In the genomic region with DNA sequence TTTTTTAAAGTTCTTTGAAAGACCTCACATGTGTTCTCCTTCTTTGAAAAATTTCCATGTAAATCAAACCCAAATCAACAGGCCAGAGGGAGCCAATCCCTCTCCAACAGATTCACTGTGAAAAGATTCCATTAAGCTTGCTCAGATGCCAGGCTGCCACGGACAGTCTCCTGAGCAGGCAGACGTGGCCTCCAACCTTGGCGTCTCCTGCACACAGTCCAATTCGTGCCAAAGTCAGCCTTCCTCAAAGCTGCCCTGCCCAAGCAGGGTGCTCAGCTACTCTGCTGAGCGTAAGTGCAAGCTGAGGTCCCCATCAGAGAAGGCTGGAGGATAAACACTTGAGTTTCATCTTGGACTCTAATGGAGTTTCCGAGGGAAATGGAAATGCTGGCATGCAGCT, we compare ENCODE assay signal across 10 mouse cellular contexts.
DNase-seq lines count a peak whose midpoint lies in the region; ATAC-seq and TF ChIP-seq lines count a peak whose summit lies in the region.
"Had no signal": no experiment of that assay in that cellular context is flagged by ENCODE, and none has a peak within 500 bp of the region (broad histone marks: within the 10 kb centered on the region; RNA-seq: fewer than 3 reads in every experiment).

No protein-coding gene starts in this region.

- TF ChIP-seq CTCF in forebrain, postnatal 0 days (IDR thresholded peaks at IDR 0.05; ENCODE audit: low read depth) = no peak
- no peak for TF ChIP-seq CTCF in lung, adult 2 months (IDR thresholded peaks at IDR 0.05; ENCODE audit: insufficient read depth, low read length)

- 88% methylated on average over 6 of the region's 6 CpGs for WGBS in forebrain, embryonic 10.5 days
- 63% methylated on average over 6 of the region's 6 CpGs for WGBS in forebrain, postnatal 0 days
- WGBS in lung, adult 2 months = 46% methylated on average over 6 of the region's 6 CpGs
- 57% methylated on average over 6 of the region's 6 CpGs for WGBS in embryonic facial prominence, embryonic 13.5 days
- WGBS in hindbrain, embryonic 10.5 days = 88% methylated on average over 6 of the region's 6 CpGs
- WGBS in hindbrain, embryonic 11.5 days = 86% methylated on average over 6 of the region's 6 CpGs

- H3K9ac ChIP-seq in forebrain, postnatal 0 days = no peak overlapping the region
- no peak overlapping the region for H3K9ac ChIP-seq in embryonic facial prominence, embryonic 13.5 days
- H3K9ac ChIP-seq in hindbrain, embryonic 11.5 days (ENCODE audit: low read depth, low read length) = no peak overlapping the region

- no peaks in the 10 kb centered on the region for H3K9me3 ChIP-seq in forebrain, embryonic 10.5 days
- no peaks in the 10 kb centered on the region for H3K9me3 ChIP-seq in forebrain, postnatal 0 days (ENCODE audit: low read length)
- H3K9me3 ChIP-seq in embryonic facial prominence, embryonic 13.5 days = no peaks in the 10 kb centered on the region
- no peaks in the 10 kb centered on the region for H3K9me3 ChIP-seq in hindbrain, embryonic 10.5 days
- H3K9me3 ChIP-seq in hindbrain, embryonic 11.5 days (ENCODE audit: control insufficient read depth, low read length) = no peaks in the 10 kb centered on the region

- H3K4me3 ChIP-seq in forebrain, embryonic 10.5 days = no peak overlapping the region
- no peak overlapping the region for H3K4me3 ChIP-seq in forebrain, postnatal 0 days (ENCODE audit: low read depth, low read length)
- no peak overlapping the region for H3K4me3 ChIP-seq in lung, adult 2 months (replicated peaks; ENCODE audit: extremely low read depth, low read depth, low read length)
- H3K4me3 ChIP-seq in embryonic facial prominence, embryonic 13.5 days = no peak overlapping the region
- no peak overlapping the region for H3K4me3 ChIP-seq in hindbrain, embryonic 10.5 days
- no peak overlapping the region for H3K4me3 ChIP-seq in hindbrain, embryonic 11.5 days (ENCODE audit: low read depth, low read length)

- no peak overlapping the region for H3K4me2 ChIP-seq in forebrain, postnatal 0 days (ENCODE audit: low read depth)
- no peak overlapping the region for H3K4me2 ChIP-seq in embryonic facial prominence, embryonic 13.5 days
- H3K4me2 ChIP-seq in hindbrain, embryonic 11.5 days (replicated peaks; ENCODE audit: low read depth, low read length) = no peak overlapping the region

- no peaks in the 10 kb centered on the region for H3K36me3 ChIP-seq in forebrain, embryonic 10.5 days (replicated peaks)
- no peaks in the 10 kb centered on the region for H3K36me3 ChIP-seq in forebrain, postnatal 0 days (ENCODE audit: insufficient read depth)
- H3K36me3 ChIP-seq in embryonic facial prominence, embryonic 13.5 days = no peaks in the 10 kb centered on the region
- H3K36me3 ChIP-seq in hindbrain, embryonic 10.5 days = no peaks in the 10 kb centered on the region
- no peaks in the 10 kb centered on the region for H3K36me3 ChIP-seq in hindbrain, embryonic 11.5 days (ENCODE audit: control insufficient read depth, insufficient read depth, low read length)

- no peak for TF ChIP-seq POLR2A in lung, adult 2 months (IDR thresholded peaks at IDR 0.05; ENCODE audit: borderline replicate concordance, extremely low read depth, low read depth, low read length)

- H3K27ac ChIP-seq in forebrain, embryonic 10.5 days = 0 out of 2 replicates have a peak overlapping the region, but pooled peaks have one; percentile 4
- H3K27ac ChIP-seq in forebrain, postnatal 0 days (ENCODE audit: low read depth, low read length) = no peak overlapping the region
- H3K27ac ChIP-seq in embryonic facial prominence, embryonic 13.5 days = peak overlapping the region; percentile 80
- no peak overlapping the region for H3K27ac ChIP-seq in hindbrain, embryonic 10.5 days
- no peak overlapping the region for H3K27ac ChIP-seq in hindbrain, embryonic 11.5 days (ENCODE audit: low read depth, low read length)

- peaks cover 63% of the 10 kb centered on the region for H3K4me1 ChIP-seq in forebrain, embryonic 10.5 days
- H3K4me1 ChIP-seq in forebrain, postnatal 0 days (ENCODE audit: insufficient read depth) = no peaks in the 10 kb centered on the region
- H3K4me1 ChIP-seq in lung, adult 2 months (ENCODE audit: control insufficient read depth, insufficient read depth, low read length) = peaks cover 12% of the 10 kb centered on the region
- H3K4me1 ChIP-seq in embryonic facial prominence, embryonic 13.5 days = peaks cover 82% of the 10 kb centered on the region
- peaks cover 54% of the 10 kb centered on the region for H3K4me1 ChIP-seq in hindbrain, embryonic 10.5 days (replicated peaks)
- H3K4me1 ChIP-seq in hindbrain, embryonic 11.5 days (replicated peaks; ENCODE audit: control insufficient read depth, insufficient read depth, low read length) = peaks cover 4% of the 10 kb centered on the region; the same call in 1 of the 2 replicates

- DNase-seq in forebrain, embryonic 10.5 days (ENCODE audit: extremely low spot score, low spot score) = no peak
- DNase-seq in forebrain, postnatal 0 days = no peak
- peak; percentile 59 to 62 for DNase-seq in lung, adult 18-20 months
- no peak for DNase-seq in lung, adult 2 months
- peak; percentile 53 for DNase-seq in lung, postnatal 25 days (ENCODE audit: low spot score)
- no peak for DNase-seq in hindbrain, embryonic 10.5 days (ENCODE audit: low spot score)
- DNase-seq in hindbrain, embryonic 11.5 days (ENCODE audit: low spot score) = no peak
- DNase-seq: liver; midbrain, embryonic 14.5 days had no signal

- ATAC-seq in forebrain, postnatal 0 days = no peak
- no peak for ATAC-seq in embryonic facial prominence, embryonic 13.5 days (ENCODE audit: insufficient number of reproducible peaks, insufficient read depth, low FRiP score, low TSS enrichment, low read depth)
- no peak for ATAC-seq in hindbrain, embryonic 11.5 days (ENCODE audit: low FRiP score)

- no peaks in the 10 kb centered on the region for H3K27me3 ChIP-seq in forebrain, embryonic 10.5 days (ENCODE audit: poor library complexity, severe bottlenecking)
- no peaks in the 10 kb centered on the region for H3K27me3 ChIP-seq in forebrain, postnatal 0 days (ENCODE audit: insufficient read depth, low read length)
- H3K27me3 ChIP-seq in embryonic facial prominence, embryonic 13.5 days = no peaks in the 10 kb centered on the region
- H3K27me3 ChIP-seq in hindbrain, embryonic 10.5 days (ENCODE audit: insufficient read depth, poor library complexity, severe bottlenecking) = no peaks in the 10 kb centered on the region
- H3K27me3 ChIP-seq in hindbrain, embryonic 11.5 days (ENCODE audit: control insufficient read depth, insufficient read depth, low read length) = no peaks in the 10 kb centered on the region

Comparison
In these comparisons a context has a peak if more than half of its experiments do, and no peak if none do; other contexts are left out.
1. DNase-seq: peak in lung, adult 18-20 months (2 of 2) and lung, postnatal 25 days (single experiment); none in forebrain, embryonic 10.5 days (single experiment), forebrain, postnatal 0 days (single experiment), lung, adult 2 months (single experiment), hindbrain, embryonic 10.5 days (single experiment) and hindbrain, embryonic 11.5 days (single experiment).
2. H3K27ac ChIP-seq: peak in forebrain, embryonic 10.5 days (single experiment) and embryonic facial prominence, embryonic 13.5 days (single experiment); none in forebrain, postnatal 0 days (single experiment), hindbrain, embryonic 10.5 days (single experiment) and hindbrain, embryonic 11.5 days (single experiment).